Mouse (Mus musculus): ENCODE measurements around the gene Chmp4b.

Chmp4b gene

GRCm38 (mm10) chr2:154720315-154720714 lies 68.8 kb downstream of the Chmp4b start:
- no peak for DNase-seq

- DNase-seq, result no peak
These were observed 72.0 kb downstream of the Chmp4b start for GRCm38 (mm10) chr2:154723473-154723872.

GRCm38 (mm10) chr2:154729737-154730136 lies 78.2 kb downstream of the Chmp4b start:
- DNase-seq, result no peak

GRCm38 (mm10) chr2:154730841-154731240 lies 79.3 kb downstream of the Chmp4b start:
- DNase-seq, result no peak

- DNase-seq, result no peak
These were observed 80.4 kb downstream of the Chmp4b start for GRCm38 (mm10) chr2:154731916-154732315.

- no peak for DNase-seq
These were observed 81.1 kb downstream of the Chmp4b start for GRCm38 (mm10) chr2:154732503-154733141.

- no peak for DNase-seq
These were observed 83.5 kb downstream of the Chmp4b start for GRCm38 (mm10) chr2:154734977-154735376.

- no peak for DNase-seq
These were observed 83.9 kb downstream of the Chmp4b start for GRCm38 (mm10) chr2:154735416-154735815.

- no peak for DNase-seq
These were observed 84.5 kb downstream of the Chmp4b start for GRCm38 (mm10) chr2:154735986-154736385.

GRCm38 (mm10) chr2:154738621-154739020 lies 87.1 kb downstream of the Chmp4b start:
- no peak for DNase-seq

GRCm38 (mm10) chr2:154742911-154743819 lies 91.7 kb downstream of the Chmp4b start:
- no peak for DNase-seq

- no peak for DNase-seq
These were observed 92.4 kb downstream of the Chmp4b start for GRCm38 (mm10) chr2:154743915-154744314.

Data from thymus, adult 18-20 months (tissue).